Mouse (Mus musculus): ENCODE data around the gene Krtap4-13.

- TF ChIP-seq CTCF (IDR thresholded peaks at IDR 0.05; ENCODE audit: low read depth, low read length) (no peak), GATA1 (IDR thresholded peaks at IDR 0.05; ENCODE audit: borderline replicate concordance, low read length) (no peak), GATA2 (IDR thresholded peaks at IDR 0.05; ENCODE audit: borderline replicate concordance, low read depth, low read length) (no peak)
Observed at GRCm38 (mm10) chr11:99858761-99859160, 49.1 kb upstream of the Krtap4-13 start.

Data from G1E (cell line).